In the genomic region with DNA sequence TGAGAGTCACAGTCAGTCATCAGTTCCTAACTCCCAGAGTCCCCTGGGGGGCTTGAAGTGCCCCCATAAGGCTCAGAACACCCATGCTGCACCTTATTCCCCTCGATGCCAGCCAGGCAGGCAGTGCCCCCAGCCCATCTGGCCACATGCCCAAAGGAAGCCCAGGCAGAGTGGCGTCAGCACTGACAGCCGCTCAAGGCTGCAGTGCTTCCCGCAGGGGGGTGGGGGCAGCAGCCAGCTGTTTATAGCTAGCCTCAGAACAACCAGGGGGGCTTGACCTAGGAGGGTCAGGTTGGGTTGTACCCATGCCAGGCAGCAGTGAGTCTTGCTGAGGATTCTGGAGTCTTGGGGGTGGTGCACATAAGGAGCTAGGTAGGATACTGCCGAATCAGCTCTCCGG, we compare ENCODE assay signal across 24 mouse cellular contexts. TPM values are rescaled to one million over a fixed set of nuclear protein-coding genes. Genes with fewer than 3 reads are reported as not detected.
DNase-seq lines count a peak whose midpoint lies in the region; ATAC-seq and TF ChIP-seq lines count a peak whose summit lies in the region.
"Had no signal": no experiment of that assay in that cellular context is flagged by ENCODE, and none has a peak within 500 bp of the region (broad histone marks: within the 10 kb centered on the region; RNA-seq: fewer than 3 reads in every experiment).

No protein-coding gene starts in this region.

- no peak overlapping the region for H3K9ac ChIP-seq in heart, embryonic 12.5 days
- H3K9ac ChIP-seq in lung, postnatal 0 days (replicated peaks; ENCODE audit: low read depth) = no peak overlapping the region
- H3K9ac ChIP-seq in midbrain, postnatal 0 days (replicated peaks; ENCODE audit: low read length, poor library complexity, severe bottlenecking) = no peak overlapping the region
- H3K9ac ChIP-seq: forebrain, embryonic 13.5 days; lung, embryonic 15.5 days; neural tube, embryonic 15.5 days had no signal

- TF ChIP-seq EP300 in lung, postnatal 0 days (IDR thresholded peaks at IDR 0.05) = no peak

- H3K27ac ChIP-seq in heart, embryonic 12.5 days (ENCODE audit: poor library complexity, severe bottlenecking) = no peak overlapping the region
- H3K27ac ChIP-seq in lung, postnatal 0 days (ENCODE audit: low read length) = no peak overlapping the region; the same call in 1 of the 2 replicates
- H3K27ac ChIP-seq in midbrain, postnatal 0 days (ENCODE audit: low read depth, low read length) = no peak overlapping the region
- H3K27ac ChIP-seq: forebrain, embryonic 13.5 days; lung, embryonic 15.5 days; neural tube, embryonic 15.5 days had no signal

- 24% methylated on average over 6 of the region's 6 CpGs for WGBS in heart, embryonic 12.5 days
- WGBS in lung, postnatal 0 days = 26% methylated on average over 6 of the region's 6 CpGs
- WGBS in lung, adult 2 months = 39% methylated on average over 6 of the region's 6 CpGs
- WGBS in midbrain, postnatal 0 days = 32% methylated on average over 6 of the region's 6 CpGs

- peak; percentile 20; the same call in 1 of the 2 replicates for TF ChIP-seq CTCF in lung, postnatal 0 days (IDR thresholded peaks at IDR 0.05)
- TF ChIP-seq CTCF in lung, adult 2 months (IDR thresholded peaks at IDR 0.05; ENCODE audit: insufficient read depth, low read length) = no peak
- TF ChIP-seq CTCF in midbrain, postnatal 0 days (IDR thresholded peaks at IDR 0.05) = no peak

- intact Hi-C loops in heart, postnatal 36 days (cut with DNase I) = no loop called here

- no peak overlapping the region for H3K4me2 ChIP-seq in heart, embryonic 12.5 days
- no peak overlapping the region for H3K4me2 ChIP-seq in lung, postnatal 0 days (replicated peaks; ENCODE audit: low read depth, low read length)
- H3K4me2 ChIP-seq in midbrain, postnatal 0 days (ENCODE audit: low read depth, low read length, poor library complexity, severe bottlenecking) = no peak overlapping the region
- H3K4me2 ChIP-seq: forebrain, embryonic 13.5 days; lung, embryonic 15.5 days; neural tube, embryonic 15.5 days had no signal

- no peaks in the 10 kb centered on the region for H3K9me3 ChIP-seq in heart, embryonic 12.5 days (replicated peaks)
- H3K9me3 ChIP-seq in lung, postnatal 0 days (ENCODE audit: low read length) = no peaks in the 10 kb centered on the region
- H3K9me3 ChIP-seq in midbrain, postnatal 0 days (ENCODE audit: low read length) = no peaks in the 10 kb centered on the region
- H3K9me3 ChIP-seq: forebrain, embryonic 13.5 days; lung, embryonic 15.5 days; megakaryocyte, embryonic 14.5 days; neural tube, embryonic 15.5 days had no signal

- H3K36me3 ChIP-seq in heart, embryonic 12.5 days = no peaks in the 10 kb centered on the region
- H3K36me3 ChIP-seq in lung, postnatal 0 days (ENCODE audit: insufficient read depth, low read length) = no peaks in the 10 kb centered on the region
- no peaks in the 10 kb centered on the region for H3K36me3 ChIP-seq in midbrain, postnatal 0 days (ENCODE audit: insufficient read depth, low read length)
- H3K36me3 ChIP-seq: lung, embryonic 15.5 days; neural tube, embryonic 15.5 days had no signal

- no peak overlapping the region for H3K4me3 ChIP-seq in heart, embryonic 12.5 days
- H3K4me3 ChIP-seq in lung, postnatal 0 days (ENCODE audit: low read depth, low read length) = no peak overlapping the region
- H3K4me3 ChIP-seq in lung, adult 2 months (replicated peaks; ENCODE audit: extremely low read depth, low read depth, low read length) = no peak overlapping the region
- H3K4me3 ChIP-seq in midbrain, postnatal 0 days (ENCODE audit: low read depth, low read length) = no peak overlapping the region
- H3K4me3 ChIP-seq: forebrain, embryonic 13.5 days; lung, embryonic 15.5 days; megakaryocyte, embryonic 14.5 days; neural tube, embryonic 15.5 days had no signal

- peaks cover 91% of the 10 kb centered on the region for H3K27me3 ChIP-seq in heart, embryonic 12.5 days (replicated peaks)
- H3K27me3 ChIP-seq in lung, postnatal 0 days (replicated peaks; ENCODE audit: insufficient read depth, low read length) = peaks cover 40% of the 10 kb centered on the region
- peaks cover 53% of the 10 kb centered on the region for H3K27me3 ChIP-seq in midbrain, postnatal 0 days (ENCODE audit: insufficient read depth, low read length)

- peaks cover 15% of the 10 kb centered on the region for H3K4me1 ChIP-seq in heart, embryonic 12.5 days (replicated peaks)
- H3K4me1 ChIP-seq in lung, postnatal 0 days (ENCODE audit: insufficient read depth, low read depth, low read length) = no peaks in the 10 kb centered on the region
- H3K4me1 ChIP-seq in lung, adult 2 months (ENCODE audit: control insufficient read depth, insufficient read depth, low read length) = peaks cover 3% of the 10 kb centered on the region
- H3K4me1 ChIP-seq in midbrain, postnatal 0 days (ENCODE audit: insufficient read depth, low read length) = peaks cover 4% of the 10 kb centered on the region; the same call in 1 of the 2 replicates

- TF ChIP-seq POLR2A in lung, adult 2 months (IDR thresholded peaks at IDR 0.05; ENCODE audit: borderline replicate concordance, extremely low read depth, low read depth, low read length) = no peak

- no peak for DNase-seq in heart, postnatal 36 days
- DNase-seq in lung, postnatal 0 days (ENCODE audit: low spot score) = peak; percentile 34
- DNase-seq in lung, adult 2 months = no peak
- peak; percentile 40 for DNase-seq in MN1 (ENCODE audit: low spot score)
- peak; percentile 85 for DNase-seq in adrenal gland, adult 2 months
- DNase-seq in layer of hippocampus, postnatal 25 days (ENCODE audit: extremely low spot score in 1 of 2, low spot score in 1 of 2) = no peak
- no peak for DNase-seq in midbrain, postnatal 0 days (ENCODE audit: low spot score)
- DNase-seq: cerebellum, adult 2 months; gastrocnemius, postnatal 14 days; liver; midbrain, embryonic 14.5 days; thymus, postnatal 36 days had no signal

- 0 out of 2 replicates have a peak, but pooled peaks have one; percentile 19 for ATAC-seq in heart, embryonic 12.5 days (ENCODE audit: insufficient number of reproducible peaks, low FRiP score)
- peak; percentile 55 for ATAC-seq in lung, postnatal 0 days
- ATAC-seq in midbrain, postnatal 0 days (ENCODE audit: low FRiP score) = no peak
- ATAC-seq: forebrain, embryonic 13.5 days; inflammation-experienced regulatory T-cells, adult 6 months had no signal

RNA-seq across cellular contexts. Expression of gene Nr5a1, which starts 7.7 kb away (rescaled TPM):
- not detected in 2 replicates for polyA plus RNA-seq in heart, embryonic 12.5 days (2016; fragmentation: Nextera tagmentation; extraction: Ambion mirVana)
- total RNA-seq in heart, postnatal 36 days (2021) = not detected
- 0.08 and 0.15 TPM in 2 replicates for polyA plus RNA-seq in lung, postnatal 0 days (2015; fragmentation: Nextera tagmentation; extraction: Ambion mirVana)
- polyA plus RNA-seq in lung, adult 2 months (2012; rRNA removed) = 0.04 TPM in 1 of 2 replicates, not detected in the other
- 100 to 1,000 TPM; 302 to 765 TPM for total RNA-seq in adrenal gland, adult 2 months (2021)
- polyA plus RNA-seq in adrenal gland, adult 2 months (2012; rRNA removed) = 836 and 1,436 TPM in 2 replicates
- total RNA-seq in layer of hippocampus, postnatal 25 days (2021) = not detected
- 0.11 and 0.61 TPM in 2 replicates for total RNA-seq in midbrain, postnatal 0 days (2014; rRNA removed)
- polyA plus RNA-seq in midbrain, postnatal 0 days (2015; fragmentation: Nextera tagmentation; extraction: Ambion mirVana) = 1.2 and 2.1 TPM in 2 replicates
- total RNA-seq: common myeloid progenitor, adult 5-6 weeks; gastrocnemius, postnatal 14 days; heart, adult 8-10 months; layer of hippocampus, postnatal 14 days; left cerebral cortex, postnatal 25 days; MEL had no signal
- polyA plus RNA-seq: cerebellum, adult 2 months; heart, postnatal 0 days; inflammation-experienced regulatory T-cells, adult 6 months; midbrain, embryonic 14.5 days had no signal

Comparison
In these comparisons a context has a peak if more than half of its experiments do, and no peak if none do; other contexts are left out.
1. DNase-seq: peak in lung, postnatal 0 days (single experiment), MN1 (single experiment) and adrenal gland, adult 2 months (single experiment); none in heart, postnatal 36 days (0 of 2), lung, adult 2 months (single experiment), layer of hippocampus, postnatal 25 days (0 of 2) and midbrain, postnatal 0 days (single experiment).
2. RNA of gene Nr5a1, which starts 7.7 kb away (polyA plus RNA-seq): 836 to 1,436 TPM in adrenal gland, adult 2 months; 1.2 to 2.1 TPM in midbrain, postnatal 0 days, 0.08 to 0.15 TPM in lung, postnatal 0 days, 0.04 TPM in lung, adult 2 months and not detected in heart, embryonic 12.5 days; every median in the first group is over 100 times any median in the second.